Mouse (Mus musculus): ENCODE measurements at regions not wholly inside any gene's neighbourhood (a gene's known extent, or its start where the extent isn't known, plus 50 kb on each side); places are given as distances from the start of the nearest gene placed in this dataset.

- TF ChIP-seq EP300 (IDR thresholded peaks at IDR 0.05; ENCODE audit: low read depth in 1 of 2, low read length in 2 of 2) (no peak), POLR2A (IDR thresholded peaks at IDR 0.05; ENCODE audit: control insufficient read depth in 1 of 2, insufficient read depth in 1 of 2, low read depth in 1 of 2, low read length in 2 of 2, poor library complexity in 1 of 2) (no peak), ZC3H11A (IDR thresholded peaks at IDR 0.05; ENCODE audit: low read depth, low read length) (no peak), ZNF384 (IDR thresholded peaks at IDR 0.05; ENCODE audit: low read depth, low read length) (no peak), CTCF (IDR thresholded peaks at IDR 0.05 in 2 of 3, conservative IDR thresholded peaks at IDR 0.05 in 1 of 3; ENCODE audit: control insufficient read depth in 1 of 3, insufficient read depth in 1 of 3, low read depth in 2 of 3, low read length in 3 of 3, poor library complexity in 1 of 3, severe bottlenecking in 1 of 3) (no peak), NELFE (IDR thresholded peaks at IDR 0.05; ENCODE audit: low read depth, low read length) (no peak), TCF12 (IDR thresholded peaks at IDR 0.05; ENCODE audit: low read depth, low read length) (no peak), ZMIZ1 (IDR thresholded peaks at IDR 0.05; ENCODE audit: low read depth, low read length) (no peak), USF1 (IDR thresholded peaks at IDR 0.05; ENCODE audit: low read depth, low read length) (no peak), RAD21 (IDR thresholded peaks at IDR 0.05; ENCODE audit: low read depth, low read length) (no peak), GATA1 (IDR thresholded peaks at IDR 0.05; ENCODE audit: low read depth, low read length) (no peak)
These were observed 673.1 kb downstream of the Diaph3 start for GRCm38 (mm10) chr14:86467886-86468463.

Measured in MEL (cell line).